Mouse (Mus musculus) E14TG2a.4 (cell line): ENCODE results near the gene Il11ra1.
"Not testable (repeated sequence)": the region's sequence is repeated elsewhere in the genome, so short reads cannot be mapped to it uniquely, and the experiment has no call there.

ENCODE experiments used
- H3K27me3 ChIP-seq: 2 replicates; pipeline ENCODE4 v1.6.1; 2014; ENCODE audit warnings: low read length, control low read depth; ENCODE audit not compliant: insufficient read depth
- H3K36me3 ChIP-seq: 2 replicates; pipeline ENCODE4 v1.6.1; 2014; ENCODE audit warnings: low read length, control low read depth; ENCODE audit not compliant: insufficient read depth
- H3K4me1 ChIP-seq: replicated peaks from 2 replicates; pipeline ENCODE4 v1.6.1; 2014; ENCODE audit warnings: low read depth, low read length, control low read depth
- H3K4me3 ChIP-seq: replicated peaks from 2 replicates; pipeline ENCODE4 v1.5.1; 2014; ENCODE audit warnings: mild to moderate bottlenecking, low read length
- H3K9me3 ChIP-seq: 2 replicates; pipeline ENCODE4 v1.6.1; 2014; ENCODE audit warnings: low read length, control low read depth

The Il11ra1 gene

DNA sequence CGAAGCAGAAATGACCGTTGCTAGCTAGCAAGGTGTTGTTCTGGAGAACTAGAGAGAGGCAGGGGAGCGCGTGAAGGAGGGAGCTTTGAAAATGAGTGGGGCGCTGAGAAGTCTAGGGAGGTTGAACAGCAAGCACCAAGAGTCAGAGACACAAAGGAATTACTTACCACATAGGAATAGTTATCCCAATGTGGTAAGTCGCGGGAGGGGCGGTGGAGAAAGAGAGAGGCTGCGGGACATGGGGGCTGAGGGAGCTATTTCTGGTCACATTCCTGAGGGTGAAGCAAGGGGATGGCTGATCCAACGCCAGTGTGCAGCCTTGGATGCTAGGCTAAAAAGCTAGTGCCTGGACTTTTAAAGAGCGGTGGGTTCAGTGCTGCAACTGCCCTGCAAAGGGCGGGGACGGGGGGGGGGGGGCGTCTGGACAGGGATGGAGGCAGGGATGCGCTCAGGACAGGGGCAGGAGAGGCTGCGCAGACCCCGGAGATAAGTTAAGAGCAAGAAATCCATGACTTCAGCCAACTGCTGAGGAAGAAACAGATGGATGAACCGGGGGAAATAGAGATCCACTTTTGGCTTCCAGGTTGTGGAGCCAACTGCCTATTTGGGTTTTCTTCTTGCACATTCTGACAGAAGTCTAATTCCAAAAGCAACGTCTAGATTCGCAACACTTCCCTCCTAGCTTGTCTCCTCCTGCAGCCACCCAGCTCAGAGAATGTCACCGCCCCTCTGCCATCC is 82.1 kb downstream of the Il11ra1 start:
- H3K27me3 ChIP-seq, H3K36me3 ChIP-seq, H3K4me3 ChIP-seq, H3K9me3 ChIP-seq, H3K4me1 ChIP-seq: not testable (repeated sequence)

DNA sequence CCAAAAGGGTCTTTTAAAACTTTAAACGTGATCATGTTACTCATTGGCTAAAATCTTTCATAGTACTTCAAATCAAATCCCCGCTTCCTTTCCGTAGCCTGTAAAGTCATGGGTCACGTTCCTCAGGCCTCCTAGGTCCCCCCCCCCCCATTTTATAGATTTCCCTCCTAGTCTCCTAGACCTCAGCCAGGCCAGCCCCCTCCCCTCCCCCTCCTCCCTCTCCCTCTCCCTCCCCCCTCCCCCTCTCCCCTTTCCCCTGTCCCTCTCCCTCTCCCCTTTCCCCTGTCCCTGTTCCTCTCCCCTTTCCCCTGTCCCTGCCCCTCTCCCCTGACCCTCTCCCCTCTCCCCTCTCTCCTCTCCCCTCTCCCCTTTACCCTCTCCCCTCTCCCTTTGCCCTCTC is 82.9 kb downstream of the Il11ra1 start:
- not testable (repeated sequence) for H3K9me3 ChIP-seq, H3K27me3 ChIP-seq, H3K4me3 ChIP-seq, H3K4me1 ChIP-seq, H3K36me3 ChIP-seq

DNA sequence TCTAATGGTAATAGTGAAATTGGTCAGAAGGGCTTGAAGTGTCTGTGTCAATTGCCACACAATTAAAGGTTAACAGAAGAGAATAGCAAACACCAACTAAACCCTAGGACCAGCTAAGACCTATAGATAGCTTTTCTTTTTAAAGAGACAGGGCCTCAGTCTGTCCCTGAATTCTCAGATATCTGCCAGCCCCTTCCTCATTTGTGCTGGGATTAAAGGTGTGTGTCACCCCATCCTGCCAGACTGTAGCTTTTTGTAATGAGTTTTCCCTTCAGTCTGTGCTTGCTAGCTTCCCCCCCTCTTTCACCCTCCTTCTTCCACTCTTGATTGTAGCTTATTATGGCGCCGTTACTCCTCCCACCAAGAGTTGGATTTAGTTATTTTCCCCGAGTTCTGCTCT is 83.4 kb downstream of the Il11ra1 start:
- H3K4me3 ChIP-seq, H3K27me3 ChIP-seq, H3K9me3 ChIP-seq, H3K36me3 ChIP-seq, H3K4me1 ChIP-seq: not testable (repeated sequence)
